Mouse (Mus musculus): ENCODE measurements around the gene Plcd1.

Gene Plcd1

DNA sequence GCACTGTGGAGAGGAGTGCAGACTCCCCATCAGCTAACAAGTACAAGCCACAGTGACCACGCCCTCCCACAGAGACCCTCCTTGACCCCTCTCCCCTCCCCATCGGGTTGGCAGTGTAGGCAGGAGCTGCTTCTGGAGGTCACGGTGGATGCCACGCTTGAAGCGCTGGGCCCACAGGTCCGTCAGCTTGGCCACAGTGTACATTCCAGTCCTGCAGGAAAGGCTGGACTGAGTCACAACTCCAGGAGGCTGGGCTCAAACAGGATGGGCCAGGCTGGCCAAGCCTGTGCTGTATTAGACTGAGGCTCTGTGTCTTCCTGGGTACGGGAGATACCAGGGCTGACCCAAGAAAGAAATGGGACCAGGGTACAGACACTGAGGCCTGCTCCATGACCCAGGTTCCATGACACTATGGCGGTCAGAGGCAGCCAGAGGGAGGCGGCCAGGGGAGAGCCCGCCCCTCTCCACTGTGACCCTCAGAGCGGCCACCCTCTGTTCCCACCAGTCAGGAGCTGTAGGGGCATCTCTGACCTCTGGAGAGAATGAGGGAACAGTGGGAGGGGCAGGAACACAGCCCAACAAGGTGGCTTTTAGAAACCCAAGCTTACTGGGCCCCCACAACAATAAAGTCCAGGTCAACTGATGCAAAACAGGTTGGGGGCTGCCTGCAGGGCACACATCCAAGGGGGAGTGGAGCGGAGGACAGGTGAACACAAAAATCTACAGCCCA is 1.6 kb downstream of the Plcd1 start:
- no peak for DNase-seq (ENCODE audit: low spot score in 2 of 2)

DNA sequence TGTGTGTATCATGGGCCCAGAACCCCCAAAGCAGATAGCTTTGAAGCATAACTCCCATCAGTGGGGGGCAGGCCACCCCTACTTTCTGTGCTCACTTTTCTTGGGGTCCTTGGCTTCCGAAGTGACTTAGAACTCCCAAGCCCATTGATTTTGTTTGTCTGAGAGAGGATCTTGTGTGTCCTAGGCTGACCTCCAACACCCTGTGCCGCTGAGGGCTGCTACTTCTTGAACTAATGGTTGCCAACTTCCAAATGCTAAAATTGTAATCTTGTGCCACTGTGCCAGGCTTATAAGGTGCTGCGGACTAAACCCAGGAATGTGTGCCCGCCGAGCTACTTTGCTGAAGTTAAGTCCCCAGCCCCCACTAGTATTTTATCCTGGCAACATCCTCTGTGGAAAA is 2.8 kb downstream of the Plcd1 start:
- no peak for DNase-seq (ENCODE audit: low spot score in 2 of 2)

- no peak for DNase-seq (ENCODE audit: low spot score in 2 of 2)
Measured at GRCm38 (mm10) chr9:119089437-119089836, 3.9 kb downstream of the Plcd1 start.

GRCm38 (mm10) chr9:119088148-119088801 is 5.0 kb downstream of the Plcd1 start:
- DNase-seq (ENCODE audit: low spot score in 2 of 2) = peak; percentile 51 to 77

DNA sequence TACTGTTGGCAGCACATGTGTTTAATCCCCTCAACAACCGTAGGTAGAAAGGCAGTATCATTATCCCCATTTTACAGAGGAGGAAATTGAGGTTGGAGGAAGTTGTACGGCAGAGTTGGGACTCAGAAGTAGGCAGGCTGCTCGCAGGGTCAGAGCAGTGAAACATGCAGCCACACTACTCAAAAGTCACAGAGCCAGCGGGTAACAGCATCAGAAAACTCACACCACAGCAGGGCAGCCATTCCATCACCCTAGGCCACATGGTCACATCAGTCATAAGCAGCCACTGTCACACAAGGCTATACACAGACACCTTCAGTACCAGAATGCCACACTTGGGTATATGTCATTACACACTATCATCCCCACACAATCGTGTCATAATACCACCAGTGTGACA is 6.0 kb downstream of the Plcd1 start:
- DNase-seq (ENCODE audit: low spot score in 2 of 2) = no peak

- no peak for DNase-seq (ENCODE audit: low spot score in 2 of 2)
Measured at GRCm38 (mm10) chr9:119086451-119086850, 6.9 kb downstream of the Plcd1 start.

DNA sequence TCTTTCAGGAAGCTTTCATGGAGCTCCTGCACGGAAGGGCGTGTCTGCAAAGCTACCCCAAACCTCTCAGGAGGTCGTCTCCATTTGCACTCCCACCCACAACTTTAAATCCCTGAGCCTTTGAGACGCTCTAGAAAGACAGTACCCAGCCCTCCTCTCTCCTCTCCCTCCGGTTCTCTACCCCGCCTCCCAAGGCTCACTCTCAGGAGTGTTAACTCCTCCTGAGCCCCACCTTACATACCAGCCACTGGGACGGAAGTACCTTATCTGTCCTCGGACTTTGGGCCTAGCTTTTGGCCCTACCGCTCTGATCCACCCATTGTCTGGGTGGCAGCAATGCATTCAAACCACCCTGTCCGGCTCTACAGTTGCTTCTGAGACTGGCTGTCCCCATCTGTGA is 9.3 kb downstream of the Plcd1 start:
- no peak for DNase-seq (ENCODE audit: low spot score in 2 of 2)

GRCm38 (mm10) chr9:119082656-119083430 is 10.5 kb downstream of the Plcd1 start:
- DNase-seq (ENCODE audit: low spot score in 2 of 2) = no peak

GRCm38 (mm10) chr9:119082039-119082438 is 11.3 kb downstream of the Plcd1 start:
- DNase-seq (ENCODE audit: low spot score in 2 of 2) = no peak

- no peak for DNase-seq (ENCODE audit: low spot score in 2 of 2)
Measured at GRCm38 (mm10) chr9:119080040-119080675, 13.1 kb downstream of the Plcd1 start.

DNA sequence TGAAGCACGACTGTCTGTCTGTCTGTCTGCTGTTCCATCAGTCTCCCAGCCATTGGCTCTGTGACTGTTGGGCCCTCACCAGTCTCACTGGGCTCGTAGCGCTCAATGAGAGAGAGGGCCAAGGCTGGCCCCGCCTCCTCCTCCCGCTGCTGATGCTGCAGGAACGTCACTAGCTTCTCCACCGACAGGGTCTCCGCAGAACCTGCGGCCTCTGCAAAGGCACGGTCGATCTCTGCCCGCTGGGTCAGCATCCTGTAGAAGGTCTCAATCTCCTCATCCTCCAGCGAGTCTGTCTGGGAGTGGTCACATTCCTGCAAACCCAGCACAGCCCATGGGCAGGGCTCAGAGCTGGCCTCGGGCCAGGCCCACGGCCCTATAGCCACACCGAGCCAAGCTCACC is 17.6 kb downstream of the Plcd1 start:
- no peak for DNase-seq (ENCODE audit: low spot score in 2 of 2)

GRCm38 (mm10) chr9:119073184-119073895 is 20.0 kb downstream of the Plcd1 start:
- no peak for DNase-seq (ENCODE audit: low spot score in 2 of 2)

DNA sequence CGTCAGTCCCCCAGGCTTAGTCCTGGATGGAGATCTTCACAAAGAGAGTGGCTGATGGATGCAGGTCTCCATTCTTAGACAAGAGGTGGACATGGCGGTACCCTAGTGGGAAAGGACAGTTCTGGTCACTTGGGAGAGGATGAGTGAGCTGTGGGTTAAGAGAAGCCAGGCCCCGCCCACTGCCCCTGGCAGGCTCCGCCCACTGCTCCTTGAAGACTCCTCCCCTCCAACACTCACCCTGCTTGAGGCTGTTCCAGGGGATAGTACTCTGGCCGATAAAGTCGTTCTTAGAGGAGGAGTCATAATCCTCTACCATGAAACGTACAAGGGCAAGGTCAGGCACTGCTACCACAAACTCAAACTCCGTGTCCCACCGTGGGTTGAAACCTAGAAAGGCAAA is 21.5 kb downstream of the Plcd1 start:
- no peak for DNase-seq (ENCODE audit: low spot score in 2 of 2)

DNA sequence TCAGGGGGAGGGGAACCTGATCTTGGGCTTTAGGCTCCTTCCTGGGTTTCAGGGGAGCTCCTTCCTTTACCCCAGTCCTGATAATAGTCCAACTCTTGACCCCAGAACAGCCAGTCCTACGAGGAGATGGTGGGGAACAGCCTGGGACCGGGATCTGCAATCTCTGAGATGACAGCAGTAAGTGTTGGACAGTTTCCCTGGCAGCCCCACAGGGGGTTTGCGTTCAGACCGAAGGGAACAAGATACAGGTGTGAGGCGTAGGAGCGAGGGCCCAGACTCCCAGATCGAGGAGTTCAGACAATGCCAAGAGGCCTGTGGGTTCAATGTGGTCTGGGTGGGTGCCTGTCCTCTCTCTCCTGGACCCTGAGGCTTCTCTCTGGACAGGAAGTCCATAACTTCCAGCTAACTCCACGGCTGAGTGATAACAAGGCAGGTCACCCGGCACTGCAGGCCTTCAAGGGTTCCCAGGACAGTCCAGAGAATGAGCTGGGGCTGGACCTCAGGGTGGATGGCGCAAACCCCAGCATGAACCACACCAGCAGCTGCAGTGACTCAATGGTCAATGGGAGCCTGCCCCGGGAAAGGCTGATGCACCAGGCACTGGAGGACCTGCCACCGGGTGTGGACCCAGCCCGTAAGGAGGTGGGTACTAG is 23.0 kb downstream of the Plcd1 start:
- no peak for DNase-seq (ENCODE audit: low spot score in 2 of 2)

DNA sequence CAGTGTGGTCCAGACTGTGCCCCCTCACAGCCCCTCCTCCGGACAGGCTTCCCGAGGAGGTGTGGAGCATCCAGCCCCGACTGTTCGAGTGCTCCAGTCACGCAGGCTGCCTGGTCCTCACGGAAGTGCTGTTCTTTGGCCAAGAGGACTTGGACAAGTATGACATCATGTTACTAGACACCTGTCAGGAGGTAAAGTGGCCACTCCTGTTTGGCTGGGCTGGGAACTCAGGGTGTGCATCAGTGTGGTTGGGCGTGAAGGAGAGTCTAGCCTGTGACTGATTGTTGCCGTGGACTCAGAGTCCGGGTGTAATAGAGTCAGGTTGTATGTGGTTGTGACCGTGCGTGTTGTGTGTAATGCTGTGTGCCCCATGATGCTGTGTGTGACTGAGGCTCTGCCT is 25.0 kb downstream of the Plcd1 start:
- no peak for DNase-seq (ENCODE audit: low spot score in 2 of 2)

GRCm38 (mm10) chr9:119067601-119068000 is 25.7 kb downstream of the Plcd1 start:
- DNase-seq (ENCODE audit: low spot score in 2 of 2) = peak; percentile 37 to 75

DNA sequence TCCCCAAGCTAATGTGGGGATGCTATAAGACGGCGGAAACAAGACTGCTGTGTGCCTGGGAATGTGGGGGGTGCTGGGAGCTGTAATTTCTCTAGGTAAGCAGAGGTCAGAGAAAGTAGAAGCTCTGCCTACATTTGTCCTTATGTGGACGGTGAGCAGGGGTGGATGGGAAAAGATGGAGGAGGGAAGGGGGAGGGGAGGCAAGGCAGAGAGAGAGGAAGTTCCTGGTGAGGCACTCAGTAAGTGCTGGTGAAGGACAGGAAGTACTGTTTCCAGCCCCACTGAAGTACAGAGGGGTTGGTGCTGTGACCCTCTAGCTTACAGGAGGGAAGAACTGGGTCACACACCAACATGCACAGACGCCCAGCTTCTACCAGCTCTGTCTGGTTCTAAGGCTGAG is 29.0 kb downstream of the Plcd1 start:
- no peak for DNase-seq (ENCODE audit: low spot score in 2 of 2)

DNA sequence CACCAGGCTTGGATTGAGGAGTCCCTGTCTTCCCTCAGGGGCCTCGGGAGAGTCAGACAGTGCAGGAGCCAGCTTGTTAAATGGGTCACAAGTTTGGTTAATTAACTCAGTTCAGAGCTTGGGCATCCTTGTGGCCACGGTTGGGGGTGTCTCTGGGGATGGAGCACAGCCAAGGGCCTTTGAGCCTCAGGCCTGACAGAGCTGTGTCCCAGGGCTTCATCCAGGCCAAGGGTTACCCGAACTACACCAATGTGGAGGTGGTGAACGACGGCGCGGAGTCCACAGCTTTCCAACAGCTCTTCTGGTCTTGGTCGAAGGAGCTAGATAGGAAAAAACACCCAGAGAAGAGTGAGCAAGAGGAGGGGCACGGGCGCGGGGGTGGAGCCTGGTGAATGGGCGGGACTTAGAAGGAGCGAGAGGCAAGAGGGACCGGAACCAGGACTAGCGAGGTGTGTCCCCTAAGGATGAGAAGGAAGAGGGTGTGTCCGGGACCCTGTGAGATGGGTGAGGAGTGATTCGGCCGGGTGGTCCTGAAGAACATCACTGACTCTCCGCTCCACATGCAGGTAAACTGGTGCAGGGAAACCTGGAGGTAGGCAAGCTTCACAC is 30.2 kb downstream of the Plcd1 start:
- DNase-seq (ENCODE audit: low spot score in 2 of 2) = no peak

GRCm38 (mm10) chr9:119060701-119061100 is 32.6 kb downstream of the Plcd1 start:
- DNase-seq (ENCODE audit: low spot score in 2 of 2) = no peak

- DNase-seq (ENCODE audit: low spot score in 2 of 2) = no peak
Measured at GRCm38 (mm10) chr9:119058245-119058644, 35.1 kb downstream of the Plcd1 start.

DNA sequence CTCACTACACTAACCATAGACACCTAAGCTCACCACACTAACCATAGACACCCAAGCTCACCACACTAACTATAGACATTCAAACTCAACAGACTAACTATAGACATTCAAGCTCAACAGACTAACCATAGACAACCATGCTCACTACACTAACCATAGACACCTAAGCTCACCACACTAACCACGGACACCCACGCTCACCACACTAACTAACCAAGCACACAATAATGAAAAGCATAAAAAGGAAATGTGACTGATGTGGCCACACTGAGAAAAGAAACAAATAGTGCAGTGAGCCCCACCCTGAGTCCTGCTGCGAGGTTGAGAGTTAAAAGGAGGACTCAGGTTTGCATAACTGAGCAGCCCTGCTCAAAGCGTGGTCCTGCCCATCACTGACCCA is 38.0 kb downstream of the Plcd1 start:
- DNase-seq (ENCODE audit: low spot score in 2 of 2) = no peak

Data from spleen, postnatal 10 days (tissue).